Mouse (Mus musculus) neutrophil, adult 5-6 weeks (primary cell): ENCODE measurements around the gene Ptprq. TPM values are rescaled to one million over a fixed set of nuclear protein-coding genes. Genes with fewer than 3 reads are reported as not detected.

Experiments
- ATAC-seq: fragments of 151-379, 151-347 bp; 2 replicates; pipeline ENCODE4 v1.8.0; 2017; ENCODE audit warnings: mild to moderate bottlenecking, moderate TSS enrichment; ENCODE audit not compliant: insufficient number of reproducible peaks, poor library complexity, low FRiP score, severe bottlenecking; ENCODE audit errors: extremely low read depth
- total RNA-seq: library from RNA; stranded (forward); fragments of 200-1000 nt; gene quantifications from 2 replicates; pipeline ENCODE4 v1.2.3, GENCODE M21; 2017

Gene Ptprq
- total RNA-seq, 1 experiment from 2014 or later = not detected

GRCm38 (mm10) chr10:107661970-107662369 is 57.9 kb downstream of the Ptprq start:
- no peak for ATAC-seq

- no peak for ATAC-seq
These were observed 60.7 kb downstream of the Ptprq start for GRCm38 (mm10) chr10:107659141-107659540.

GRCm38 (mm10) chr10:107649687-107650086 is 70.2 kb downstream of the Ptprq start:
- no peak for ATAC-seq

- ATAC-seq = no peak
These were observed 91.7 kb downstream of the Ptprq start for GRCm38 (mm10) chr10:107628104-107628503.

GRCm38 (mm10) chr10:107626648-107627047 is 93.2 kb downstream of the Ptprq start:
- ATAC-seq = no peak

- no peak for ATAC-seq
These were observed 95.6 kb downstream of the Ptprq start for GRCm38 (mm10) chr10:107624211-107624610.

GRCm38 (mm10) chr10:107615460-107615859 is 104.4 kb downstream of the Ptprq start:
- ATAC-seq = no peak

- no peak for ATAC-seq
These were observed 118.5 kb downstream of the Ptprq start for GRCm38 (mm10) chr10:107601371-107601770.

- no peak for ATAC-seq
These were observed 136.5 kb downstream of the Ptprq start for GRCm38 (mm10) chr10:107583360-107583759.

- no peak for ATAC-seq
These were observed 150.8 kb downstream of the Ptprq start for GRCm38 (mm10) chr10:107569044-107569443.

- no peak for ATAC-seq
These were observed 151.6 kb downstream of the Ptprq start for GRCm38 (mm10) chr10:107568261-107568660.

- ATAC-seq = no peak
These were observed 157.0 kb downstream of the Ptprq start for GRCm38 (mm10) chr10:107562875-107563274.

- ATAC-seq = no peak
These were observed 159.0 kb downstream of the Ptprq start for GRCm38 (mm10) chr10:107560881-107561280.

GRCm38 (mm10) chr10:107543026-107543425 is 176.8 kb downstream of the Ptprq start:
- no peak for ATAC-seq

- no peak for ATAC-seq
These were observed 191.1 kb downstream of the Ptprq start for GRCm38 (mm10) chr10:107528758-107529157.

GRCm38 (mm10) chr10:107519216-107519615 is 200.6 kb downstream of the Ptprq start:
- ATAC-seq = no peak

GRCm38 (mm10) chr10:107516641-107517040 is 203.2 kb downstream of the Ptprq start:
- ATAC-seq = no peak

GRCm38 (mm10) chr10:107514735-107515134 is 205.1 kb downstream of the Ptprq start:
- ATAC-seq = no peak

GRCm38 (mm10) chr10:107506397-107506796 is 213.5 kb downstream of the Ptprq start:
- no peak for ATAC-seq

GRCm38 (mm10) chr10:107503430-107503829 is 216.4 kb downstream of the Ptprq start:
- ATAC-seq = no peak

- no peak for ATAC-seq
These were observed 217.7 kb downstream of the Ptprq start for GRCm38 (mm10) chr10:107502193-107502592.

- ATAC-seq = no peak
These were observed 220.2 kb downstream of the Ptprq start for GRCm38 (mm10) chr10:107499656-107500055.
